Mouse (Mus musculus): ENCODE results near the gene Ndufb7. TPM values are rescaled to one million over a fixed set of nuclear protein-coding genes. Genes with fewer than 3 reads are reported as not detected.
A peak's percentile ranks its signal among the peaks of the same experiment; 100 is the strongest.
"Not testable (repeated sequence)": the region's sequence is repeated elsewhere in the genome, so short reads cannot be mapped to it uniquely, and the experiment has no call there.

Ndufb7 gene
- total RNA-seq (2021): 100 to 1,000 TPM; 144 to 147 TPM
- long read RNA-seq, experiment 1, full-length matches to known transcripts: 180 of 184 reads
- long read RNA-seq, experiment 1, partial matches to known transcripts: 0 of 184 reads
- long read RNA-seq, experiment 1, other reads (novel, unspliced or antisense): 4 of 184 reads
- long read RNA-seq, experiment 2, full-length matches to known transcripts: 121 of 122 reads
- long read RNA-seq, experiment 2, partial matches to known transcripts: 0 of 122 reads
- long read RNA-seq, experiment 2, other reads (novel, unspliced or antisense): 1 of 122 reads

DNA sequence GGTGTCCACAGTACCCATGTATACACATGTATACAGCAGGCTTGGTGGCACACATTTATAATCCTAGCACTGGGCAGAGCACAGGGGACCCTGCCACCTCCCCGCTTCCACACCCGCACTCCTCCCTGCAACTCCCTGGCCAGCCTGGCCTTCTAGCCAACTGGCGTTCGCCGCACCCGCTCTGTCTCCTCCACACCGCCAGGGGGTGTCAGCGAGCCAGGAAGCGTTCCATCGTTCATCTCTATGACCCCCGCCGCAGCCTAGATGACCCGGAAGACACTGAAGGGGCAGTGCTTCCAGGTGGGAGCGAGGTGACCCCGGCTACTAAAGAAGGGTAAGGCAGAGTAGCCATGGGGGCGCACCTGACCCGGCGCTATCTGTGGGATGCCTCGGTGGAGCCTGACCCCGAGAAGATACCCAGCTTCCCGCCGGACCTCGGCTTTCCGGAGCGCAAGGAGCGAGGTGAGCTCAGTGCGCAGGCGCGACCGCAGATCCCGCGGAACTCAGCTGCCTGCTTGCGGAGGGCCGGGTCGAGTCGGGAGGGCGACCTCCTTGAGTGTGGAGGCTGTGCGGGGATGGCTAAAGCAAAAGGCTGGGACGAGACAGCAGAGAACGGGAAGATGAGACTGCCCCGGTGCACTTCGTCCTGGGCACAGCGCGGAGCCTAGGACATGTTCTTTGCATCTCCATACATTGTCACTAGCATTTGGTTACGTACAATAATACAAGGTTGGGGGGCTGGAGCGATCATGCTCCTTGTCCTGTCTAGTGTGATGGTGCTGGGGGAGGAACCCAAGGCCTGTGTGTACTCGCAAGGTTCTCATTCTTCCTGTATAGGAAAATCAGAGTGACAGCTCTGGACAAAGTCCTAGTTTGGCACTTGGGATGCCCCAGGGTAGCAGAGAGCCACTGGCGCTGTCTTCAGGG is at the start of gene Ndufb7:
Ndufb7 (plus strand) TSS at position 203 of the 927 bp plus-strand sequence.
- peak; percentile 99 for TF ChIP-seq CTCF (IDR thresholded peaks at IDR 0.05)
- peak within 1 kb of the TSS; percentile 99 for H3K27ac ChIP-seq
- intact Hi-C loops (cut with DNase I): loop anchor here (5.0 kb wide), 1 partner anchor 56 kb away; no protein-coding TSS in a partner anchor
- peak; percentile 94 to 97 for DNase-seq (ENCODE audit: extremely low spot score in 1 of 2, low spot score in 2 of 2)
- H3K4me3 ChIP-seq: peak within 1 kb of the TSS; percentile 76

DNA sequence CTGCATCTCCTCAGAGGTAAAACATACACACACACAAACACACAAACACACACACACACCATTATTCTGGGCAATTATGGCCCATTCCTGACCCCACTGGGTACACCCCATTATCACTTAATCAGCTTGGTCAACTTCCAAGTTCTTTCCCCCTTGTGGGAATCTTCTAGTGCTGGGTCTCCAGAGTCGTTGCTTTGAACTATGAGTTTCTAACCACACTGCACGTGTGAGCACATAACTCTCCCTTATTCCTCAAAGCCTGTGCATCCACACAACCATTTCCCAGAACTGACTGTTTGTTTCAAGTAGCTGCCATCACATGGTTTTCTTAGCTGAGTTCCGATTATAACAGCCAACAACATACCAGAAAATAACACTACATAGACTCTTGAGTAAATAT is 46.0 kb upstream of the Ndufb7 start:
- DNase-seq (ENCODE audit: extremely low spot score in 1 of 2, low spot score in 2 of 2): no peak
- Histone ChIP-seq H3K27ac (no peak overlapping the region), H3K4me3 (no peak overlapping the region)
- intact Hi-C loops (cut with DNase I): no loop called here
- no peak for TF ChIP-seq CTCF (IDR thresholded peaks at IDR 0.05)

GRCm38 (mm10) chr8:83520907-83521306 is 45.6 kb upstream of the Ndufb7 start:
- intact Hi-C loops (cut with DNase I); H3K4me3 ChIP-seq; H3K27ac ChIP-seq; DNase-seq (ENCODE audit: extremely low spot score in 1 of 2, low spot score in 2 of 2): not testable (repeated sequence)

DNA sequence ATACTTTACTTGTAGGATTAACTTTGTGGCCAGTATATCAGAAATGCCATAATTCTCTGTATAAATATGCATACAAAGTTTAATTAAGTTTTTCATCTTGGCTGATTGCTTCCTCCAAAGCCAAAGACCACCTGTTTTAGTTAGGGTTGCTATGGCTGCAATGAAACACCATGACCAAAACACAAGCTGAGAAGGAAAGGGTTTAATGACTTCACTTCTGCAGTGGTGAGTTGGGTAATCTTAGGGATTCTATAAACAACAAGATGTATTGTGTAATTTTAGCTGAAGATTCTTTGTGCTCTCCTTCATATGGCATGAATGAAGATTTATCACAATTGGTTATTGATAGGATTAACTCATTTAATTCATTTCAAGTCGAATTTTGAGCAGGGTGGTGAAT is 45.2 kb upstream of the Ndufb7 start:
- DNase-seq (ENCODE audit: extremely low spot score in 1 of 2, low spot score in 2 of 2): no peak
- intact Hi-C loops (cut with DNase I): no loop called here
- no peak for TF ChIP-seq CTCF (IDR thresholded peaks at IDR 0.05)
- no peak overlapping the region for H3K27ac ChIP-seq
- H3K4me3 ChIP-seq: no peak overlapping the region

GRCm38 (mm10) chr8:83534802-83535201 is 31.7 kb upstream of the Ndufb7 start:
- Histone ChIP-seq H3K27ac (no peak overlapping the region), H3K4me3 (no peak overlapping the region)
- TF ChIP-seq CTCF (IDR thresholded peaks at IDR 0.05): no peak
- no peak for DNase-seq (ENCODE audit: extremely low spot score in 1 of 2, low spot score in 2 of 2)
- intact Hi-C loops (cut with DNase I): no loop called here

DNA sequence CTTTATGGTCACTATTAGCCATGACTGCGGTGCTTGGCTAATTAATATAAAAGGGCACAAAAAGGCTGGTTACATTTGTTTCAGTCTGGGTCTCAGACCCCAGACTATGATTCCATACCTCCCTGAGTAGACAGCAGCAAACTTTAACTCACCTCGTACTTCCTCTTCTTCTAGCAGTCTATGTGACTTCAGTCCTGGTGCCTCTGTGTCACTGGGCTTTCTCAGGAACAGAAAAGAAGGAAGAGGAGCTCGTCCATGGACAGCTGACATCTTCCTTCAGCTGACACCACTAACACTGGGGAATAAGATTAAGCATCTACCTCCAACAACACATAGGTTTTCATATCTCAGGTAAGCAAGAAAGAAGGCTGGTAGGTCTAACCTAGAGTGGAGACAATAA is 30.7 kb upstream of the Ndufb7 start, which contains the start of gene Olfr370:
Olfr370 (plus strand) TSS at position 45 of the 400 bp plus-strand sequence.
- intact Hi-C loops (cut with DNase I): no loop called here
- Histone ChIP-seq H3K27ac (no peak within 1 kb of the TSS), H3K4me3 (no peak within 1 kb of the TSS)
- no peak for DNase-seq (ENCODE audit: extremely low spot score in 1 of 2, low spot score in 2 of 2)
- TF ChIP-seq CTCF (IDR thresholded peaks at IDR 0.05): no peak

- intact Hi-C loops (cut with DNase I): no loop called here
Measured at GRCm38 (mm10) chr8:83562669-83563068, 3.8 kb upstream of the Ndufb7 start.

GRCm38 (mm10) chr8:83563246-83563645 is 3.2 kb upstream of the Ndufb7 start:
- Histone ChIP-seq H3K27ac (no peak overlapping the region), H3K4me3 (no peak overlapping the region)
- no peak for DNase-seq (ENCODE audit: extremely low spot score in 1 of 2, low spot score in 2 of 2)
- intact Hi-C loops (cut with DNase I): no loop called here
- no peak for TF ChIP-seq CTCF (IDR thresholded peaks at IDR 0.05)

More at GRCm38 (mm10) chr8:83562669-83563068, 3.8 kb upstream of the Ndufb7 start:
- H3K27ac ChIP-seq: no peak overlapping the region
- H3K4me3 ChIP-seq: no peak overlapping the region
- TF ChIP-seq CTCF (IDR thresholded peaks at IDR 0.05): no peak
- DNase-seq (ENCODE audit: extremely low spot score in 1 of 2, low spot score in 2 of 2): no peak

DNA sequence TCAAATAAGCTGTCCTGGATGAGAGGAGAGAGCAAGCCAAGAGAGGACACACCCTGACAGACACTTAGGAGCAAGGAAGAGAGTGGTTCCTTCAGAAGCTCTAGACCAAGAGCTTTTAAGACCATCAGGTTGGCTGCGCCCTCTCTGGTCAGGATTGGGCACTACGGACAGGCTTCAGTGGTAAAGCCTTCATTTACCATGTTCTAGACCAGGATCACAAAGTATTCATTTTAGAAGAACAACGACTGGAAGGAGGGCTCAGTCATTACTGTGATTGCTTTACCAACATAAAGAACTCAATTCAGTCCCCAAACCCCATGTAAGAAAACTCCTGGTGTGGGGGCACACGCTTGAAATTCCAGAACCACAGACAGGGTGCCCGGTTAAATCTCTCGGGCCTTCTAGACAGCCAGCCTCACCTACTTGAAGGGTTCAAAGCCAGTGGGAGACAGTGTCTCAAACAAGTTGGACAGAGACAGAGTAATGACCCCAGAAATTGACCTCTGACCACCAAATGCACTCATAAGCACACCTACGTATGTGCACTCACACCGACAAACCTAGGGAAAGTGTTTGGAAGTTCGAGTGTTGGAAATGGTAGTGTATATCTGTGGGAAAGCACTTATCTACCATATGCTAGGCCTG is 618 bp upstream of the Ndufb7 start:
- peak in 1 of 2 experiments; percentile 11 for DNase-seq (ENCODE audit: extremely low spot score in 1 of 2, low spot score in 2 of 2)
- no peak overlapping the region for H3K27ac ChIP-seq

DNA sequence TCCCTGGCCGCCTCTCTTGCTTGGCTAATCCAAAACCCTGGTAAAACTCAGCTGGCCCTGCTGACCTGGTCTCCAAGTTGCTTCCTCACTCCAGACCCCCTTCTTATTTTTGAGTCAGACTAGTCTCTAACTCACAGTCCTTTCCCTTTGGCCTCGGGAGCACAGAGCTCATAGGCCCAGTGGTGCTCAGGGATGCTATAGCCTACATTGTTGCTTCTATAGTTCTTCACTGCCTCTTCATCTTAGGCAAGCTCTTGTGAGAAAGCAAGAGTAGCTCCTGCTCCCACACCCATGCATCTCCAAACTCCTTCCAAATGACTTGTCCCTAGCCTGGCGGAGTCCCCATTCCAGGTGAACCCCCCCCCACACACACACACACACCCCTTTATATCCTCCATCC is 1.2 kb downstream of the Ndufb7 start:
- intact Hi-C loops (cut with DNase I): loop anchor here (5.0 kb wide), 1 partner anchor 55 kb away; no protein-coding TSS in a partner anchor
- H3K4me3 ChIP-seq: peak overlapping the region; percentile 76
- no peak for TF ChIP-seq CTCF (IDR thresholded peaks at IDR 0.05)
- no peak overlapping the region; the same call in 1 of the 2 replicates for H3K27ac ChIP-seq
- no peak for DNase-seq (ENCODE audit: extremely low spot score in 1 of 2, low spot score in 2 of 2)

More for the DNA sequence above, 618 bp upstream of the Ndufb7 start:
- intact Hi-C loops (cut with DNase I): loop anchor here (5.0 kb wide), 1 partner anchor 56 kb away; no protein-coding TSS in a partner anchor
- no peak overlapping the region for H3K4me3 ChIP-seq
- TF ChIP-seq CTCF (IDR thresholded peaks at IDR 0.05): no peak; the same call in 1 of the 2 replicates

- TF ChIP-seq CTCF (IDR thresholded peaks at IDR 0.05): no peak
- Histone ChIP-seq H3K27ac (no peak overlapping the region), H3K4me3 (no peak overlapping the region)
- DNase-seq (ENCODE audit: extremely low spot score in 1 of 2, low spot score in 2 of 2): no peak
- intact Hi-C loops (cut with DNase I): loop anchor here (5.0 kb wide), 1 partner anchor 54 kb away; no protein-coding TSS in a partner anchor
Measured at GRCm38 (mm10) chr8:83568128-83568527, 1.7 kb downstream of the Ndufb7 start.

Measured in left cerebral cortex, adult 2 months (tissue).